Mouse (Mus musculus) liver, embryonic 14.5 days (tissue): Measurements from ENCODE around the gene Slc9b1.

Source experiments
- CTCF ChIP-seq: IDR thresholded peaks from 2 replicates; pipeline ENCODE4 v1.5.1; 2016; ENCODE audit warnings: antibody characterized with exemption, low read depth, control low read depth
- EP300 ChIP-seq: IDR thresholded peaks from 2 replicates; pipeline ENCODE4 v1.6.1; 2016; ENCODE audit warnings: antibody characterized with exemption, low read depth

DNA sequence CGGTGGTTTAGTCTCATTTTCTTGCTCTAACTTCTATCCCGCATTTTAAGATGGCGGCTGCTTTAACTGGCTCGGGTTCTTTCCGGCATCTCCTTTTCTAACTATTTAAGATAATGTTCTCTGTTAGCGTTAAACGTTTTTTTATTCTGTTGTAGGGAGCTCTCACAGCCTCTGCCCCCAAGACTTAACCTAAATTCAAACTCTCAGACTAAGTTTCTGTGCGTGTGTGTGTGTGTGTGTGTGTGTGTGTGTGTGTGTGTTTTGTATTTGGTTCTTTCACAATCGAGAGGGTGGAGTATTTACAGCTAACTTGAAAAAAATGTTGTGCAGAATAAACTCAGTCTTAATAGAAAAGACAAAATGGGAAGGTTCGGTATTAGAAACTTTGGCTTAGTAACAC lies 92.8 kb downstream of the Slc9b1 start:
- no peak for TF ChIP-seq CTCF
- no peak for TF ChIP-seq EP300
